Mouse (Mus musculus) stomach, postnatal 0 days (tissue): ENCODE measurements around the gene Gm5134.

Experiments used
- CTCF ChIP-seq: IDR thresholded peaks from 2 replicates; pipeline ENCODE4 v1.5.1; 2016; ENCODE audit warnings: antibody characterized with exemption, low read depth, mild to moderate bottlenecking, moderate library complexity
- EP300 ChIP-seq: optimal IDR thresholded peaks from 2 replicates; pipeline ENCODE3; 2016; ENCODE audit warnings: antibody characterized with exemption

GRCm38 (mm10) chr10:75944066-75944772 lies 10.1 kb upstream of the Gm5134 start:
- TF ChIP-seq EP300 (no peak), CTCF (no peak)
